Mouse (Mus musculus) lung, adult 18-20 months (tissue): ENCODE data around the gene Asb10.

Experiments
- DNase-seq, 2 experiments: peaks; one replicate each; pipeline ENCODE4 v3.0.0; 2022; ENCODE audit warnings: mixed read lengths in 2 of 2

Gene Asb10

DNA sequence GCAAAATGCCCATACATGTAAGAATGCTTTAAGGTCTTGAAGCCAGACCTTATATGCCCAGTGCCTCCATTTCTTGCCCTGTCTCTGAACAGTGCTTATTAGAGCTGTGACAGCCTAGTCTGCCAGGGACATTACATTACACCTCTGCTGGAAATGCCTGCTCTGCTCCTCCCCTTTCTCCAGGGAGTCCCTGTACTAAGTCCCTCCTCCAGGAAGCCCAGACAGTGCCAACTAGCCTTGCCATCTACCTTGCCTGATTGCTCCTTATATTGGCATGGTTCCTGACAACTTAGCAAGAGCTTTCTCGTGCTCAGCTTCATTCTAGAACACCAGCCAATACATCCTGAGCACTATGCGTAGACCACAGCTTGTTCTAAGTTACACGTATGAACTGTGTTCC lies 5.0 kb downstream of the Asb10 start:
- peak; percentile 33 to 47 for DNase-seq

DNA sequence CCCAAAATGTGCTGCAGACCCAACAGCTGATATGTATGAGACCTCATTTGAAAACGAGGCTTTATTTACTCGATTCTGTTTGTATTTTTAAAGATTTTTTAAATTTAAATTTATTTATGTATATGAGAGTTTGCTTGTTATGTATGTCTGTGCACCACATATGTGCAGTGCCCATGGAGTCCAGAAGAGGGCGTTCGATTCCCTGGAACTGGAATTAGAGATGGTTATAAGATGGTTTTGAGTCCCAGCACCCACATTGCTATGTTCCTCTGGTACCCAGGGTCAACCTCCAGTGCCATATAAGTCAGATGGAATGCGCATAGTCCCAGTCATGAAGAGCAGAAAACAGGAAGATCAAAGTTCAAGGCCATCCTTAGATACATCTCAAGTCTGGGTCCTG lies 6.5 kb downstream of the Asb10 start:
- no peak for DNase-seq

DNA sequence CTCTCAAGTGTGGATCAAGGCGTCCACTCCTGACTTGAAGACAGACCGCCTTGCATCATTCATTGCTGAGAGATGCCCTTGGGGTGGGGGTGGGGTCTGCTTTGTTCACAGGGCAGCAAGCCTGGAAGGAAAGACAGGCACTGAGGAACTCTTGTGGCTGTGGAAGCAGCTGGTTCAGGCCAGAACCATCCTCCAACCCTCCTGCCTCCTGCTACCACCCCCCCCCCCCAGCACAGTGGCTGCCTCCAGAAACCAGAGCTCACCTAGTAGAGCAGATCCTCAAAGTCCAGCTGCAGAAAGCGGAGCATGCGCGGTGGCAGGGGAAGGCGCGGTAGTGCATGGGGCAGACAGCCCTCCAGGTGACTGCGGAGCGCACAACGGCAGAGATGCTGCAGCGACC lies 7.4 kb downstream of the Asb10 start:
- no peak for DNase-seq

DNA sequence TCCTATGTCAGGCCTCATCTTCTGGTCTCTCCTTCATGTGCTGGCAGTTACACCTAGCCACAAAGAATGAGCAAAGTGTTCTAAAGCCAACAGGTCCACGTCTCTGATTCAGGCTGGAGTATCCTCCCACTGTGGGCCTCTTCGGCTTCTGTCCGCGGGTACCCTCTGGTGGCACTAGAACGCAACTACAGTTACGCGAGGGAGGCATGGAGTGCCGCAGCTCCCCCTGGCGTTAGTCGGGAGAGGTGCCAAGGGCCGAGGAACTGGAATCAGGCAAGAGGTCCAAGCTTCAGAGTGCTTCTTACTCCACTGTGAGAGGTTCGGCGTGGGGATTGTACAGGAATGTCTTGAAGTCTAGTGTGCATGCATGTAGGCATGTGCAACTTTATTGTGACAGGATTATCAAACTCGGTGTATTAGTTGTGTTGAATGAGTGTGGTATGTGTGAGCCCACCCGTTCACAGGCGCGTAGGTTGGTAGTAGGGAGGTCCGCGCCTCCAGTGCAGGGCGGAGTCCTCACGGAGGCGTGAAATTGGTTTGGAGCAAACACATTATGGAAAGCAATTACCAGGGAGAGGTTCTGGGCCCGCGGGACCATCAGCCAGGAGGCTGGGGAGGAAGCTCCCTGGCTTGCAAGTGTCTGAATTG lies 10.6 kb downstream of the Asb10 start:
- peak; percentile 87 to 90 for DNase-seq

DNA sequence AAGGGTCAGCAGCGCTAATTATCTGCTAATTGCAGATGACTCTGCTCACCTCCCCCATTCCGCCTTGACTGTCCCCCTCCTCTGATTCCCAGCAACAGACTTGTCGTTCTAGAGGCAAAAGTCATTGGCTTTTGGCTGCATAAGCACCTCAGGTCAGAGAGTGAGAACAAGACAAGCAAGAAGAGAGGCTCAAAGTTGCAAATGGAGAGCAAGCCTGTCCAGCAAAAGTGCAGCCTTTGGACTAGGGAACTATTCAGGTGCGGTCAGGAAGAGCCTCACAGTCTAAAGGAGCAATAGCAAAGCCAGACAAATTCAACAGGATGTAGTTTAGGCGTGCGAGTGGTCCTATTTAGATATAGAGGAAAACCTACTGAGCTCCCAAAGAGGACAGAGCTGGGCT lies 13.0 kb downstream of the Asb10 start:
- no peak for DNase-seq

DNA sequence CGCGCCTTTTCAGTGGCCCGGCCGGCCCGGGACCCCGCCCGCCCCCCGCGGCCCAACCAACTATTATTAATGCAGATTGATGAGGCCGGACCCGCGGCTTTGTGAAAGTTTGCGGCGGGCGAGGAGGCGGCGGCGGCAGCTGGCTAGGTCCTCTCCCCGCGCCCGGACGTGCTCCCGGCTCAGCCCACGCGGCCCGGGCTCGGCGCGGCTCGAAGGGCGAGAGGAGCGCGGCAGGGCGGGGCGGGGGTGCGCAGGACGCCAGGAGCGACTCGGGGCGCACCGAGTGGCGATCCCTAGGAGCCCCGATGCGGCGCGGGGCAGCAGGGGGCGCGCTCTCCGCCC lies 13.9 kb downstream of the Asb10 start, which contains the start of gene Gbx1:
Gene Gbx1 (minus strand): TSS at position 314 of the 342 bp plus-strand sequence.
- no peak for DNase-seq

DNA sequence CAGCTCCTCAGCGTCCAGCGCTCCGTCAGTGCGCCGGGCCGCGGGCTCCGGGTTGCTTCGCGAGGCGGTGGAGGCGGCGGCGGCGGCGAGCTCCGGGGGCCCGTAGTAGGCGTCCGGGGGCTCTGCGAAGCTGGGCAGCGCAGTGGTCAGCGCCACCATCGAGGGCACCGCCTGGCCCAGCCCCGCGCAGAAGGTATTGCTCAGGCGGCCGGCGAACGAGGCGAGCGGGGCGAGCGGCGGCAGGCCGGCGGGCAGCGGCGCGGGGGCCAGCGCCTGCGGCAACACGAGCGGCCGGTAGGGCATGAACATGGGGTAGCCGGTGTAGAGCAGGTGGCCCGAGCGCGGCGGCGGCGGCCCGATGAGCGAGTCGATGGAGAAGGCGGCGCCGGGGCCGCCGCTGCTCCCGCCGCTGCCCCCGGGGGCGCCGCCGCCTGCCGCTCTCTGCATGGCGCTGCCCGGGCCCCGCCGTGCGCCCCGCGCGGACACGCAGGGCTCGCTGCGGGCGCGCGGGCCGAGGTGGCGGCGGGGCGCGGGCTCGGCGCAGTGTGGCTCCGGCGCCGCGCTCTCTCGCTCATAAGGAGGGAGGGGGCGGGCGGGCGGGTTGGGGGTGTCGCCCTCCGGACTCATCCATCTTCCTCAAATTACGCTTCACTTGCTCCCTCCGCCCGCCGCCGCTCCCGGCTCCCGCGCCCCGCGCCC lies 14.4 kb downstream of the Asb10 start:
- no peak for DNase-seq

DNA sequence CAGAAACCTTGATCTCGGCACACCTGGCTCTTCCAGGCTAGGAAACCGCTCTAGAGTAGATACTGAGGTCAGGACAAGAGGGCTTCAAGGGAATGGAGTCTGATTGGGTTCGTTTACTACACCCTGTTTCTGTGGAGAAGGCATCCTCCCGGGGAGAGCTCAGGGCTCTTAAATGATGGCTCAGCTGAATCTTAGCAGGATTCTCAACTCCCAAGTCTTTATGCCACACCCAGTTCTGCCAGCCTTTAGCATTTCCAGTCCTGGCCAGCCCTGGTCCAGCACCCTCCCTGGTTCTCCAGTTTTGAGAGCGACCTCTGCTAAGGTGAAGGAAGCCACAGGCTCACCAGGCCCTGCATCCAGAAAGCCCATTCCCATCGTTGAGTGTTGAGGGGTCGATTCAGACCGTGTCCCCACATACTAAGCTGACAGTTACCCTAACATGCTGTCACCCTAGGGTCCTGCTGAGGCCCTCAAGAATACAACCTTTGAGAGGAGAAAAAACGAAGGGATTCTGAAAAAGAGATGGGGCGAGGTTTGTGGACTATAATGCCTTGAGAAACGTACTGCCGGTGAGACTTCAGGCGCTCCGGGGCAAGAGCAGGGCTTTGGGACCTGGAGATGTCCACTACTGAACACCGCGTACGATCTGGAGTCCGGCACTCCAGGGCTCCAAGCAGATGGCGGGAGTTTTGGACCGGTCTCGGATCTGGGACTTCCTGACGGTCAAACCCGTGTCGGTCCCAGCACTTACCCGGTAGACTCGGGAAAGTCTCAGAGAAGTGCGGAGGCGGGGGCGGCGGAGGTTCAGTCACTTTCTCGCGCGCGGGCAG lies 15.2 kb downstream of the Asb10 start:
- no peak for DNase-seq

DNA sequence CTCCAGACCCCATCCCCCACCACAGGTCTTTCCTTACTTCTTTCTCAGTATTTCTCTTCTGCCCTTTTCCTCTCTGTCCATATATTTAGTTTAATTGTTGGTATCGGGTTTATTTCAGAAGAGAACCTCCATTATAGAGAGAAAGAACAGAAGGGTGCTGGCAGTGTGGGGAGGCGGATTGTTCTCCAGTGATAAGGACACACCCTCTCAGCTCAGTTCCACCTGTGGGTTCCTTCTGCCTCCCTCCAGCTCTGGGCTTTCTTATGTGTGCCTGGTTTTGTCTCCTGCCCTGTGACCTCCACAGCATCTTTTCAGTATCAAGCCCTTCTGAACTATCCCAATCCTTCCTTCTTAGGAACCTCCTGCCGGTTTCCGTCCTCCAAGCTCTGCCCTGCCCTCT lies 16.3 kb downstream of the Asb10 start:
- no peak for DNase-seq

DNA sequence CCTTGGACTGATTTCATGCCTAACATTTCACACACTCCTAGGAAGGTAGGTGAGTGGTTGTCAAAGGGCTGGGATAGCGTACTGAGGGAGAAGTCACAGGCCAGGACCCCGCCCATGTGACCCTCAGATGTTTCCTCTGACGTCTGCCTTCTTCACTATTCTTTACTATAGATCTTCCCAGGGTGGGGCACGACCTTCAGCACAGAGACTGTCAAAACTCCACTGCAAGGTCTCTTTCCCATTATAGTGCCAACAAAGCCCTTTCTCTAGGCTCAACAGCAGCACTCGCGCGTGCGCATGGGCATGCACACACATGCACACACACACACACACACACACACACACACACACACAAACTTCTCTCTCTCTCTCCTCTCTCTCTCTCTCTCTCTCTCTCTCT lies 17.0 kb downstream of the Asb10 start:
- no peak for DNase-seq

DNA sequence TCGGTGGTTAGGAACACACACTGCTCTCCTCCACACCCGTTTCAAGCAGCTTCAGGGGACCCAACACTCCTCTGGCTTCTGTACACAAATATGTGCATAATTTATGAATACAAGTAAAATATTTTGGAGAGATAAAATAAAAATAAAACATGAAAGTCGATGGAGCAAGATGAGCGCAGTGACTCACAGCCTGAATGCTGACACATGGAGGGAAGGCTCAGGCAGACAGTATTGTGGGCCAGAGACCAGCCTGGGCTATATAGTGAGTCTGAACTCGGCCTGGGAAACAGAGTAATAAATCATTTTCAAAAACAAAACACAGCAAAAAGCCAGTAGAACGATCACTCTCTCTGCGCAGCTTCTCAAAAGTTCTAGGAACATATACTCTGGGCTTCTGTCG lies 19.4 kb downstream of the Asb10 start:
- no peak for DNase-seq

DNA sequence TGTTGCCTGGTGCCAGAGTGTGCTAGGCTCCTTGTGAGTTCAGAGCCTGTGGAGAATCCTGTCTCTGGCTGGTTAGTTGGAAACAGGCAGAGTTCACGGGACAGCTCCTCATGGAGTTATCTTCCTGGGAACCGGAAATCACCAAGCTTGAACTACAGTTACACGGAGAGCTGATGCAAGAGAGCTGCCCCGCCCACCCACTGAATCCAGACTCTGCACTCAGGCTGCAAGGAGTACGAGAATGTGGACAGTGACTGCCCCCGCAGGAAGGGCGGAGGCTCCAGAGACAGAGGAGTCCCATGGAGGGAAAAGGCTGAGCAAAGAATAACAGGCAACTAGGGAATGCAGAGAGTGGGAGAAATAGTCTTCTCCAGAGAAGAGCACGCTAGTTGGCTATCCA lies 28.5 kb downstream of the Asb10 start:
- DNase-seq = peak; percentile 26 to 31

DNA sequence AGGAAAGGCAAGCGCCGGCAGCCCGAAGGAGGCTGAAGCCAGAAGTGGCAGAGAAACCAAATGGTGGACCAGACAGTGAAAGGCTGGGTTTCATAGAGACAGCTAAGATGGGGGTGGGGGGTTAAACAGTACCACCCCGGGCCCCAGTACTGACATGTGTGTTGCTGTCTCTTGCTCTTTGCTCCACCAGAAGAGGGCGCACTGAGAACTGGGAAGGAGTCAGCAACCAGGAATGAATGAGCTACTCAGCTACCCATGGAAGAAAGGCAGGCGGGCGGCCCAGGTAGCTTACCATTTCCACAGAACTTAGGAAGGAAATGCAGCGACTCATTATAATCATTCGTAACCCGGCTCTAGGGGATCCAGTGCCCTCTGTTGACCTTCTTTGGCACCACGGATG lies 30.1 kb downstream of the Asb10 start:
- peak; percentile 34 to 50 for DNase-seq

DNA sequence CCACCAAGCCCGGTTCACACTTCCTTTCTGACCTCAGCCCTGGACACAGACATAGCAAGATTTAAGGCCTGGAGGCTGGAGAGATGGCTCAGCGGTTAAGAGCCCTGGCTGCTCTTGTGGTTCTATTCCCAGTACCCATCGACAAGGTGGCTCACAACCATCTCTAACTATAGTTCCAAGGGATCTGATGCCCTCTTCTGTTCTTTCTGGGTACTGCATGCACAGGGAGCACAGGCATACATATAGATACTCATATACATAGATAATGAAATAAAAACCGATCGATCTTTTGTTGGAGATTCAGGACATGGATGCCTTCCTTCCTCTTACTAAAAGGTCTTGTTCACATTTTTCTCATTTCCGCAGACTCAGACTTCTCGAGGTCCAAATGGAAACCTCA lies 32.4 kb downstream of the Asb10 start:
- DNase-seq = no peak

DNA sequence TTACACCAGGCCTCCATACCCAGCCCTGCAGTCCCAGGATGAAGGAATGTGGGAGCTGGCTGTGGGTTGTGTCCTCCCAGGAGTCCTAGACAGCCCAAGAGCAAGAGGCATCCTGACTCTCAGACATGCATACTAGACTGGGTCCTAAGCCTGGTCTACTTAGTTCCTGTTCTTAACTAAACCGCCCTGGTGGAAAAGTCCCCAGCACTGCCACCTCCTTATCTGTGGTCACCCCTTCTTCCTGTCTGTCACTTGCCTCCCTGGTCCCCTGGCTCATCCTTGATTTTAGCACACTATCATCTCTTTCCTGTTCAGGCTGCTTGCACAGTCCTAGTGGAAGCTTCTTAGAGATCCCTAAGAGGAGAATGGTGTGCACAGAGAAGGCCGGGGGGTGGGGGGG lies 35.3 kb downstream of the Asb10 start:
- DNase-seq = no peak

DNA sequence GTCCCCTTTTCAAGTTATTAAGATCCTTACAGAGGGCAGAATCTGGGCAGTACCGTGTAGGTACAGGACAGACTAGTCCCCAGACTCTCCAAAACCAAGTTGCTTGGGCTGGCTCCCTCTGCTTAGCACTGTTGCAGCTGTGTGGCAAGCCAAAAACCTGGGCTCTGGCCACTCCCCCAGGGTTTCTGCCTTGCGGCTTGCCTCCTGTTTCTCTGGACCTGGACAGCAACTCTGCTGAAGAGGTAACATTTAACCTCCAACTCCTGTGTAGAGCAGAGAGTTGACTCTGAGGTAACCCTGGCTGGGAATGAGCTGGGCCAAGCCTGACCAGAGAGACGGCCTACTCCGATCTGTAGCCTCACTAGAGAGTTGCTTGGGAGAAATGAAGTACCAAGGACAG lies 38.0 kb downstream of the Asb10 start:
- no peak for DNase-seq

DNA sequence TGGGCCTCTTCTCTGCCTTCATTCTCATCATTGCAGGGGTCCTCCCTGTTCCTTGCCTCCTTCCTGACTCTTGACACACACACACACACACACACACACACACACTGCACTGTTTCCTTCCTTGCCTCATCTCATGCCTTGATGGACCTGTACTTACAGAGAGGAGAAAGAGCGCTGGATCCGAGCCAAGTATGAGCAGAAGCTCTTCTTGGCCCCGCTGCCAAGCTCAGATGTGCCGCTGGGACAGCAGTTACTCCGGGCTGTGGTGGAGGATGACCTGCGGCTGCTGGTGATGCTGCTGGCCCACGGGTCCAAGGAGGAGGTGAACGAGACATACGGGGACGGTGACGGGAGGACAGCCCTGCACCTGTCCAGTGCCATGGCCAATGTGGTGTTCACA lies 39.9 kb downstream of the Asb10 start:
- no peak for DNase-seq

DNA sequence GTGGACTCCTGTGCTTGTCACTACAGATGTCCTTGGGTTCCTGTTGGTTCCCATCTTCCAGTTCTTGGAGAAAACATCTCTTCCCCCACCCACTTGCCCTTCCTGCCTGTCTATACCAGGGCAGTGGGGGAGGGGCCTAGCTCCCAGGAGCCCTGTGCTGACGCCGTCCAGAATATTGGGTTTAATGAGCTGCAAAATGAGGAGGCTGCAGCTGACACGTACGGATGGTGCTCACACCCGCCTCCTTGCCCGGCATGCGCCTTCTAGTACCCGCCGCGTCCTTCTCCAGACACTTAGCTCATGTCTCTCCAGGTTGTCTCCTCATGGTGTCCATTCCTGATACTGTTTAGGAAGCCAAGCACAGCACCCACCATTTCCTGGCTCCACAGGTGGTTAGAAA lies 41.7 kb downstream of the Asb10 start:
- no peak for DNase-seq

DNA sequence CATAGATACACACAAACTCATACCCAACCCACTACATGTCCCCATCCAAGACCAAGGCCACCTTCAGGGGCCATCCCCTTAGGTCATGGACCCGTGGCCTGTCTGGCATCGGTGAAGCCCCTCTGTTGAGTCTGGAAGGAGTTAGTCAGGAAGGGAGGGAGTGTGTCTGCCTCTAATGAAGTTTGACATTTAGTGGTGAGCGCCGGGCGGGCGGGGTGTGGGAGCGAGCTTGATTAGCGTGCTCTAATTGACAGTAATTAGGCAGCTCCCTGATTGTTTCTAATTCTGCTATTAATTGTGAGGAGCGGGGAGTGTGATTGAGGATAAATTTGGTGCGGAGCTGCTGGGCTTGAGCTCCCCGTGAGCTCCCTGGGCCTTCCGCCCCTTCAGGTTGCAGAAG lies 43.3 kb downstream of the Asb10 start:
- DNase-seq = no peak

DNA sequence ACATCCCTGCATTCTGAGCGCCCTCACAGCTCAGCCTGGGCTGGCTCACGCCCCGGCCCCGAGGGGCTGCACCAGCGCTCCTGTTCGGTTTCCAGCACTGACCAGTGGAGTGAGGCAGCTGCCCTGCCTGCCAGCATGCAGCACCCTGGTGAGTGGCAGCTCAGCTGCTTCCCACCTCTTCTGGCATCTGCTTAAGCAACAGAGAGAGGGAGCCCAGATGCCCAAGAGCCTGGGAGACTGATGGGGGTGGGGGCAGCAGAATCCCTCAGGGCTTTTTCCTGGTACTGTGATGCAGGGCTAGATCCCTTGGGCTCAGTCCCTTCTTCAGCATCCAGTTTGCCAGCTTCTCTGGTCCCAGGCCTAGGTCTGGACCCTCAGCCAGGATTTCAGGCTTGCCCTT lies 44.0 kb downstream of the Asb10 start:
- no peak for DNase-seq

DNA sequence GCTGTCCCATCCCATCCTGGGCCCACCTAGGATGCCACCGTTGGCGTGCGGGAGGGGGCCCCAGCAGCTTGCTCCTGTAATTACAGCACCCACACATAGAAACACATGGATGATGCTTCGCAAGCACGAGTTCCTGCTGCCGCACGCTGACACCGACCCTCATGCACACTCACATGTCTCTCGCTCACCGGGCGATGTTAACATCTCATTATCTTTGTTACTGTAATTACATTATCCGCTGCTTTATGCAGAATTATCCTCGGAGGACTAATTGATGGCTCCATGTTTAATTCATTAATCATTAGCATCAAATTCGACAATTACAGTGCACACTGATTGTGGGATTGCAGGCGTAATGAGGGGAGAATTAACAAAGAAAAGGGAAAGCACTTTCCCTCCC lies 45.8 kb downstream of the Asb10 start:
- no peak for DNase-seq

DNA sequence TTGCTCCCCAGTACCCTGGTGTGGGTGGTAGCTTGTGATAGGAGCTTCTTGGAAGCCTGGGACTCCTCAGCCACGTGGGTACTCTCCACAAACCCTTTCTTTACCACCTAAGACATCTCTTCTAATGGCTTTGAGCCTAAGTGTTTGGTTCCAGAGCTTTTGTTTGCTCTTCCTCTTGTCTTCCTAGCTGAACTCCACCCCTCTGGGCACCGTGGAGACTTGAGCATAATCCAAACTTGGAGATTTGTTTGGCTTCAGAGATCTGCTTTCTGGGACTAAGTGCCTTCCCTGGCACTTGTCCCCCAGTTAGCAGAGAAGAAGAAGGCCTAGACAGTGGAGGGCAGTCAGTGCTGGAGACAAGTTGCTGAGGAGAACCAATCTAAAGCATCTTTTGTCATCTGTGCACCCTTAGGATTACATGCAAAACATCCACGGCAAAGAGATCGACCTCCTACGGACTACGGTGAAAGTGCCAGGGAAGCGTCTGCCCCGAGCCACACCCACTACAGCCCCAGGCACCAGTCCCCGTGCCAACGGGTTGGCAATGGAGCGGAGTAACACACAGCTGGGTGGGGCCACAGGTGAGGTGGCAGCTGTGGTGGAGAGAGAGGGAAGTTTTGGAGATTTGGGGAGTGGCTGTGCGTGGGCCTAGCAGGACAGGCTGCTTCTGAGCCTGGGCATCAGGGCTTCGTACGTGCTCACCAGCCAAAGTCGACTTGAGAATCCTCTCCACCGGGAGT lies 48.1 kb downstream of the Asb10 start:
- DNase-seq = peak; percentile 58 to 75

DNA sequence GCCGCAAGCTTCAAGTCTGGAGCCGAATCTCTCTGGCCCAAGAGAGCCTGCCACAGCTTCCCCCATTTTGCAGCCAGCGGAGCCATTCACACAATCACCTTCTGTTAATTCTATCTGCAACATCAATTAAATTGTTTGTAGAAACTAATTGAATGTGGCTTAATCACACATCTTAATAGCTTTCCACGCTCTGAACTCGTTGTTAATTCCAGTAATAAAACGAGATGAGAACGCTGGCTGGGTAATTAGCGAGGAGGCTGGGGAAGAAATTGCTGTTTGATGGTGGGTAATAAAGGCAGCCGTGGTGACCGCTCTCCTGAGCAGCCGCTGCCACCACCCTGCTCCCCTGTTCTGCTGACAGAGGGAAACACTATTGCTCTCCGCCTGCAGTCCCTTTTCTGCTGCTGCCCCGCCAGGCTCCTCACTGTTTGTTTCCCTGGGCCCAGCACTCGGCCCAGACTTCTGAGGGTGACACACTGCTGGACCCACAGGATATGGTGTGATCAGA lies 50.3 kb downstream of the Asb10 start:
- no peak for DNase-seq
